Comparison of ENCODE assay signal across 24 mouse cellular contexts in the genomic region with DNA sequence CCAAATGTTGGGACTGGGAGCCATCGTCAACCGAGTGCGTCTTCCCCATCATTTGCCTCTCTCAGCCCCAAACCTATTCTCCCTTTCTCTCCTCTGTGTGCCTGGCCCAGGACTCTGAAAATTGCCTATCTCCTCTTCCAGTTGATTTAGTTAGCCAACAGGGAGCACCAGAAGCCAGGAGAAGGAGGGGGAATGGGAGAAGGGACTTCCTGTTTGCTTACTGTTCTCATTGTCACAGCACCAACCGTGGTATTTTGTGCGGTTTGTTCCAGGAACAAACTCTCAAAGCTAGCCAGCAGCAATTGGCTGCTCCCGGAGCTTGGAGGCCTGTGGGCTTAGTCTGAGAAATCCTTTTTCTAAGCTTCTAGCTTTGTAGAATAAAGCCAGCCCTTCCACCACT.
DNase-seq lines count a peak whose midpoint lies in the region; ATAC-seq and TF ChIP-seq lines count a peak whose summit lies in the region.
"Had no signal": no experiment of that assay in that cellular context is flagged by ENCODE, and none has a peak within 500 bp of the region (broad histone marks: within the 10 kb centered on the region; RNA-seq: fewer than 3 reads in every experiment).

No protein-coding gene starts in this region.

- DNase-seq in heart, adult 8-10 months (ENCODE audit: low spot score), result peak; percentile 22
- DNase-seq in heart, embryonic 10.5 days (ENCODE audit: low spot score), result no peak
- DNase-seq in layer of hippocampus, postnatal 14 days (ENCODE audit: low spot score in 2 of 2), result peak; percentile 19 to 52
- DNase-seq in layer of hippocampus, adult 11-12 months (ENCODE audit: low spot score), result no peak
- DNase-seq in brain, embryonic 14.5 days (ENCODE audit: low read depth), result peak; percentile 41
- DNase-seq in heart, postnatal 10 days, result peak; percentile 30 to 34
- DNase-seq in cerebellum, adult 11 months, result no peak
- no peak for DNase-seq in lung, postnatal 0 days (ENCODE audit: low spot score)
- DNase-seq: adrenal gland, postnatal 10 days; lung, postnatal 4 days; right cerebral cortex, postnatal 25 days; thymus, adult 18-20 months had no signal

- ATAC-seq in lung, postnatal 0 days, result no peak
- ATAC-seq: activated CD4-positive, CD25-positive, alpha-beta regulatory T cell, adult 4 months; forebrain, embryonic 14.5 days; intestine, postnatal 0 days; liver, embryonic 12.5 days had no signal

- intact Hi-C loops in heart, postnatal 10 days (cut with DNase I), result no loop called here

- no peak overlapping the region for H3K4me3 ChIP-seq in heart, embryonic 10.5 days
- H3K4me3 ChIP-seq in lung, postnatal 0 days (ENCODE audit: low read depth, low read length), result no peak overlapping the region
- H3K4me3 ChIP-seq: embryonic facial prominence, embryonic 13.5 days; heart, embryonic 15.5 days; hindbrain, embryonic 15.5 days; limb, embryonic 12.5 days; liver, embryonic 12.5 days; stomach, embryonic 15.5 days had no signal

- no peak overlapping the region for H3K27ac ChIP-seq in heart, embryonic 10.5 days
- no peak overlapping the region for H3K27ac ChIP-seq in lung, postnatal 0 days (ENCODE audit: low read length)
- H3K27ac ChIP-seq: embryonic facial prominence, embryonic 13.5 days; heart, embryonic 15.5 days; hindbrain, embryonic 15.5 days; kidney, postnatal 0 days; limb, embryonic 12.5 days; liver, embryonic 12.5 days; stomach, embryonic 15.5 days had no signal

- no peaks in the 10 kb centered on the region for H3K36me3 ChIP-seq in heart, embryonic 10.5 days
- no peaks in the 10 kb centered on the region for H3K36me3 ChIP-seq in lung, postnatal 0 days (ENCODE audit: insufficient read depth, low read length)
- H3K36me3 ChIP-seq: embryonic facial prominence, embryonic 13.5 days; heart, embryonic 15.5 days; hindbrain, embryonic 15.5 days; limb, embryonic 12.5 days; liver, embryonic 12.5 days; stomach, embryonic 15.5 days had no signal

- TF ChIP-seq EP300 in lung, postnatal 0 days (IDR thresholded peaks at IDR 0.05), result no peak

- 87% methylated on average over 6 of the region's 6 CpGs for WGBS in heart, embryonic 10.5 days
- WGBS in lung, postnatal 0 days, result 73% methylated on average over 6 of the region's 6 CpGs

- no peaks in the 10 kb centered on the region for H3K4me1 ChIP-seq in heart, embryonic 10.5 days
- H3K4me1 ChIP-seq in lung, postnatal 0 days (ENCODE audit: insufficient read depth, low read depth, low read length), result no peaks in the 10 kb centered on the region
- H3K4me1 ChIP-seq: heart, embryonic 15.5 days; liver, embryonic 12.5 days; stomach, embryonic 15.5 days had no signal

- no peak overlapping the region for H3K4me2 ChIP-seq in lung, postnatal 0 days (replicated peaks; ENCODE audit: low read depth, low read length)
- H3K4me2 ChIP-seq: embryonic facial prominence, embryonic 13.5 days; heart, embryonic 15.5 days; hindbrain, embryonic 15.5 days; limb, embryonic 12.5 days; liver, embryonic 12.5 days; lung, embryonic 14.5 days; midbrain, embryonic 11.5 days; stomach, embryonic 15.5 days had no signal

- no peak for TF ChIP-seq CTCF in brain, embryonic 14.5 days (IDR thresholded peaks at IDR 0.05; ENCODE audit: borderline replicate concordance, extremely low read depth, insufficient read depth, insufficient read length)
- TF ChIP-seq CTCF in lung, postnatal 0 days (IDR thresholded peaks at IDR 0.05), result no peak

- H3K9me3 ChIP-seq in heart, embryonic 10.5 days, result no peaks in the 10 kb centered on the region
- H3K9me3 ChIP-seq in lung, postnatal 0 days (ENCODE audit: low read length), result no peaks in the 10 kb centered on the region
- H3K9me3 ChIP-seq: embryonic facial prominence, embryonic 13.5 days; heart, embryonic 15.5 days; hindbrain, embryonic 15.5 days; limb, embryonic 12.5 days; liver, embryonic 12.5 days; stomach, embryonic 15.5 days had no signal

- H3K27me3 ChIP-seq in heart, embryonic 10.5 days (ENCODE audit: insufficient read depth, poor library complexity, severe bottlenecking), result no peaks in the 10 kb centered on the region
- no peaks in the 10 kb centered on the region for H3K27me3 ChIP-seq in lung, postnatal 0 days (replicated peaks; ENCODE audit: insufficient read depth, low read length)
- H3K27me3 ChIP-seq: heart, embryonic 15.5 days; hindbrain, embryonic 15.5 days; liver, embryonic 12.5 days; stomach, embryonic 15.5 days had no signal

- no peak for TF ChIP-seq POLR2A in brain, embryonic 14.5 days (IDR thresholded peaks at IDR 0.05; ENCODE audit: borderline replicate concordance, extremely low read depth, insufficient read depth, insufficient read length, poor library complexity, severe bottlenecking)

- no peak overlapping the region for H3K9ac ChIP-seq in lung, postnatal 0 days (replicated peaks; ENCODE audit: low read depth)
- H3K9ac ChIP-seq: embryonic facial prominence, embryonic 13.5 days; heart, embryonic 15.5 days; hindbrain, embryonic 15.5 days; limb, embryonic 12.5 days; liver, embryonic 12.5 days; lung, embryonic 14.5 days; stomach, embryonic 15.5 days had no signal

Comparison
In these comparisons a context has a peak if more than half of its experiments do, and no peak if none do; other contexts are left out.
1. DNase-seq: peak in heart, adult 8-10 months (single experiment), layer of hippocampus, postnatal 14 days (2 of 2), brain, embryonic 14.5 days (single experiment) and heart, postnatal 10 days (2 of 2); none in heart, embryonic 10.5 days (single experiment), layer of hippocampus, adult 11-12 months (single experiment), cerebellum, adult 11 months (single experiment) and lung, postnatal 0 days (single experiment).